Mouse (Mus musculus): ENCODE data around the gene Neurl3.

Neurl3 gene

DNA sequence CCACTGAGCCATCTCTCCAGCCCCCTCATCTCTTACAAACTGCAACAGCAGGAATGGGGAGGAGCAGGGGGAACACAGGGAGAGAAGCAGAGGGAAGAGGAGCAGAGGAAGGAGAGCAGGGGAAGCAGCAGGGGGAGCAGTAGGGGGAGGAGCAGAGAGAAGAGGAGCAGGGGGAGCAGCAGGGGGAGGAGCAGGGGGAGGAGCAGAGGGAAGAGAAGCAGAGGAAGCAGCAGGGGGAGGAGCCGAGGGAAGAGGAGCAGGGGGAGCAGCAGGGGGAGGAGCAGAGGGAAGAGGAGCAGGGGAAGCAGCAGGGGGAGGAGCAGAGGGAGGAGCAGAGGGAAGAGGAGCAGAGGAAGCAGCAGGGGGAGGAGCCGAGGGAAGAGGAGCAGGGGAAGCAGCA lies 15.8 kb downstream of the Neurl3 start:
- no peak for DNase-seq (ENCODE audit: low spot score in 2 of 2)

GRCm38 (mm10) chr1:36257276-36257675 lies 17.2 kb downstream of the Neurl3 start:
- DNase-seq (ENCODE audit: low spot score in 2 of 2): no peak

GRCm38 (mm10) chr1:36255871-36256640 lies 18.4 kb downstream of the Neurl3 start:
- DNase-seq (ENCODE audit: low spot score in 2 of 2): no peak

DNA sequence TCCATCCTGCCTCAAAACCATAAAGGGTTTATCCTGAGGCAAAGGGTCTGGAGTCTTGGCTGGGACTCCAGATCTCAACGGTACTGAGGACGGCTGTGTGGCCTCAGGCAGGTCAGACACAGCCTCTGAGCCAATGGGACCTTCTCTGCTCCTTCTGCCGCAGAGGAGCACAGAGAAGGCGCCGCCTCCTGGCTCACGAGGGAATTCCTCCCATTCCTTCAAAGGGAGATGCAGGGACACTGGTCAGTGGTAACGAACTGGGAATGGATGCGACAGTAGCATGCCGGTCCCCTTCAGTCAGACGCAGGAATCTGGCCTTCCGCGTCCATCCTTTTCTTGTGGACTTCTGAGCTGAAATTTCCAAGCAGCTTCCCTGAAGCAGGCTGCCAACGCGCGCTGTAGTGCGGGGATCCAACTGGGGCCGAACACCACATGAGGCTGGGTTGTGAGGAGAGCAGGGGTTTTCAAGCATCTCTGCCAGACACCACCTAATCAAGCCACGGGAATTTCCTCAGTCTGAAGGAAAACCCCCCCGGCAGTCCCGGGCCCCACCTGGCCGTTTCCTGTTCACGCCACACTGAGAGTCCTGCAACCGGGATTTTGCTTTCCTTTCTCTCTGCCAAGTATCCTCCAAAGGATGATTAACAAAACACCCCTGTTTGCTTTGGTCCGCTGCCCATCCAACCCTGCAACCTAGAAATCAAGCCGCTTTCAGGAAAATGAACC lies 19.7 kb downstream of the Neurl3 start:
- DNase-seq (ENCODE audit: low spot score in 2 of 2): peak in 1 of 2 experiments; percentile 41

- peak; percentile 50 to 78 for DNase-seq (ENCODE audit: low spot score in 2 of 2)
These were observed 21.7 kb downstream of the Neurl3 start for GRCm38 (mm10) chr1:36252791-36253190.

- no peak for DNase-seq (ENCODE audit: low spot score in 2 of 2)
These were observed 23.1 kb downstream of the Neurl3 start for GRCm38 (mm10) chr1:36251426-36251825.

- DNase-seq (ENCODE audit: low spot score in 2 of 2): no peak
These were observed 27.8 kb downstream of the Neurl3 start for GRCm38 (mm10) chr1:36246688-36247087.

DNA sequence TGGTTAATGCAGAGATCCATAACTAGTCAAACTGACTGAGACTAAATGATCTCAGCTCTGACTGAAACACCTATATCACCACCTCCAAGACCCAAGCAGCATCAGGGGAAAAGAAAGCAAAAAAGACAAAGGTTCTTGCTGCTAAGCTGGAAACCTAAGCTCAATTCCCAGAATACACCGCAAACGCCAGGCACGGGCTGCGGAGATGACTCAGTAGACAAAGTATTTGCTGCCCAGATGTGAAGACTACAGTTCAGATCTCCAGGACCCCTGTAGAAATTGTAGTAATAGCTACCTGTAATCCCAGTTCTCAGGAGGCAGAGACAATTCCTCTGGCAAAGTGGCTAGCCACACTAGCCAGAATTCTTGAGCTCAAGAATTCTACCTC lies 29.7 kb downstream of the Neurl3 start:
- DNase-seq (ENCODE audit: low spot score in 2 of 2): no peak

- DNase-seq (ENCODE audit: low spot score in 2 of 2): peak; percentile 84 to 94
These were observed 30.2 kb downstream of the Neurl3 start, which contains the start of gene Uggt1 for GRCm38 (mm10) chr1:36244058-36244827. Gene Uggt1, minus strand, starts transcription at chr1:36244720.

DNA sequence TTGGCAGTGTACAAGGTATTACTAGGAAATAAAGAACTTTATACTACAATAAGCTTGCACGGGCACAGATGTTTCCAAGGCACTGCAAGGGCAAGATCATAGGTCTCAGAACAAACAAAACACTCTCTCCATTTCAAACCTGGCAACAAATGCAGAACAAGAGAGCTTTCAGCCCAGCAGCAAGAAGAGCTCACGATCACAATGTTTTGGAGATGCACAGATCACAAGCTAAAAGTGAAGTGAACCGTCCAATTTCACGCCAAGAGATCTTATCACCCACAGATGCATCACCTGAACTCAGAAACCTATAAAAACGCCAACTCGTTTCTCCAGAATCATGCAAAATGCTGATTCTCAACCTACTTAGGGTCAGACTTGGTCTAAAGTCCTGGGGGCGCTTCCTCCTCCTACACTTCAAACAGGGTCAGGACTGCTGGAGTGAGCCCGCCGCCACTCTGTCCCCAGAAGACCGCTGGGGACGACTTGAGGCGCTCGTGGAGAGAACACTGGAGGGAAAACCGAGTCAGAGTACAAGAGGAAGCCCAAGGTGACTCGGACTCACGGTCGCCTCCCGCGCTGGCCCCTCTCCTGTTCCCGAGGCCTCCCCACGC lies 30.9 kb downstream of the Neurl3 start:
- DNase-seq (ENCODE audit: low spot score in 2 of 2): no peak

GRCm38 (mm10) chr1:36241903-36242429 lies 32.5 kb downstream of the Neurl3 start:
- no peak for DNase-seq (ENCODE audit: low spot score in 2 of 2)

GRCm38 (mm10) chr1:36240176-36240575 lies 34.3 kb downstream of the Neurl3 start:
- no peak for DNase-seq (ENCODE audit: low spot score in 2 of 2)

DNA sequence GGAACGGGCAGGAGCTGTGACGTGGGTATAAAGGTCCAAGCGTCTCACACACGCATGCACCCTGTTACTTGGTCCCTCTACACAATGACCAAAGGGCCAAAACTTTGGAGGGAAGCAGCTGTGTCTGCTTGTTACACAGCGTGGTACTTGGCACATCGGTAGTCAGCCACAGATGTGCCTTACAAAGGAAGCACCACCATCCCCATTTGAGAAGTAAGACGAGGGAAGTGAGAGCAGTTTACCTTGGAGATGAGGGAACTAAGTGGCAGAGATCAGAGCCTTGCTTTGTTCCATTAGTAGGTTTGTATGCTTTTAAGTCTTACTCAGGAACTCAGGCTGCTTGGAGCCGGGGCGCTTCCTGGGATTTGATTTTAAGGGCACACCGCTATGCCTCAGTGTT lies 35.1 kb downstream of the Neurl3 start:
- DNase-seq (ENCODE audit: low spot score in 2 of 2): no peak

DNA sequence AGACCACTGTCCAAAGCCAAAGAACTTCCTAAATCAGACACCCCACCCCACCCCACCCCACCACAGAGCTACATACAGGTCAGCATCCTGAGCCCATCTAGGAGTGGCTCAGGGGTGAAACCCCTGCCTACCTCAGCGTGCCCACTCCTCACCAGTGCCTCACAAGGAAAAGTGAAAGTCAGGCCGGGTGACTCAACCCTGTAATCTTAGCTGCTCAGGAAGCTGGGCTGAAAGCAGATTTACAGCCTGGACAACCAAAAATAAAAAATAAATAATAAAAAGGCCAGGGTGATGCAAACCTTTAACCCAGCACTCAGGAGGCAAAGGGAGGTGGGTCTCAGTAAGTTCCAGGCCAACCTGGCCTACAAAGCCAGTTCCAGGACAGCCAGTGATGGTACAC lies 38.6 kb downstream of the Neurl3 start:
- no peak for DNase-seq (ENCODE audit: low spot score in 2 of 2)

GRCm38 (mm10) chr1:36235057-36235639 lies 39.3 kb downstream of the Neurl3 start:
- DNase-seq (ENCODE audit: low spot score in 2 of 2): no peak

- DNase-seq (ENCODE audit: low spot score in 2 of 2): no peak
These were observed 41.3 kb downstream of the Neurl3 start for GRCm38 (mm10) chr1:36233218-36233617.

DNA sequence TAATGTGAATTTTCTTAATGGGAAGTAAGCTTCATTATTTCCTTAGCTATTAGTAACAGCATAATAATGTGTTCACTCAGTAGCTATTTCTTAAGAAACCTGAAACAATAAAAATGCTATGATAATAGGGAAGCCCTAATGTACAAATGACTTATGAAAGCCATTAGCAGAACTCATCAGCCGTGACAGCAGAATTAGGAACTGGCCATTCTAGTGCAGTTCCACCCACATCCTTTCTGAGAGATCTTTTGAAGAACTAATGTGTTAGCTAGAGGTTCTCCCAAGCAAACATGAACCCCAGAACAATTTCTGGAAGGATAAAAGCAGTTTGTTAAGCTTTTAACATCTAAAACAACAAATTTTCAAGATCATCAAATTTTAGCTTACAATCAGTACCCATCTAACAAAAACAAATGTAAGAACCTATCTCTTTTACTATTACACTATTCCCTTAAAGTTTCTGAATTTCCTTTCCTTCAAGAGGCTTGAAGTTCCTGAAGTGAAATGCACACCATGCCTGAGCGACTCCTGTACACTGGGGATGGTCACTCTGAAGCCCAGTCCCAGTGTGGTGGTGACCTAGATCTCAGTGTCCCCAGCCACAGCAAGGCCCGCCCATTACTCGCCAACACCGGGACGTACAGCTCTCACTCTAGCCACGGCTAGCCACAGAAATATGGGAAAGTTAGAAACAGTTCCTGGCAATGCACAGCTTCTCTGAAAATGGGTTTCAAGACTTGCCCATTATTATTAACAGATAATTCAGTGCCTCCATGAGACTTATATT lies 43.4 kb downstream of the Neurl3 start:
- no peak for DNase-seq (ENCODE audit: low spot score in 2 of 2)

- no peak for DNase-seq (ENCODE audit: low spot score in 2 of 2)
These were observed 46.0 kb downstream of the Neurl3 start for GRCm38 (mm10) chr1:36228461-36228860.

GRCm38 (mm10) chr1:36224648-36225047 lies 49.8 kb downstream of the Neurl3 start:
- no peak for DNase-seq (ENCODE audit: low spot score in 2 of 2)
